Mouse (Mus musculus): ENCODE results near the gene Maz. TPM values are rescaled to one million over a fixed set of nuclear protein-coding genes. Genes with fewer than 3 reads are reported as not detected.

The Maz gene
- polyA plus RNA-seq, 1 experiment: 157 TPM

- TF ChIP-seq CTCF (IDR thresholded peaks at IDR 0.05; ENCODE audit: extremely low read depth, insufficient read depth, low read length) (peak; percentile 49), POLR2A (IDR thresholded peaks at IDR 0.05; ENCODE audit: extremely low read depth, insufficient read depth, low read length) (no peak)
- Histone ChIP-seq H3K27ac (ENCODE audit: insufficient read depth, low read length) (no peak overlapping the region), H3K4me1 (ENCODE audit: control insufficient read depth, insufficient read depth, low read length) (no peaks in the 10 kb centered on the region), H3K4me3 (ENCODE audit: insufficient read depth, low read length) (no peak overlapping the region)
These were observed 40.5 kb downstream of the Maz start for GRCm38 (mm10) chr7:126986319-126986718.

GRCm38 (mm10) chr7:126984667-126985444 lies 42.0 kb downstream of the Maz start:
- Histone ChIP-seq H3K4me3 (ENCODE audit: insufficient read depth, low read length) (no peak overlapping the region), H3K4me1 (ENCODE audit: control insufficient read depth, insufficient read depth, low read length) (no peaks in the 10 kb centered on the region), H3K27ac (ENCODE audit: insufficient read depth, low read length) (no peak overlapping the region)
- TF ChIP-seq POLR2A (IDR thresholded peaks at IDR 0.05; ENCODE audit: extremely low read depth, insufficient read depth, low read length) (no peak), CTCF (IDR thresholded peaks at IDR 0.05; ENCODE audit: extremely low read depth, insufficient read depth, low read length) (no peak)

GRCm38 (mm10) chr7:126983113-126983512 lies 43.7 kb downstream of the Maz start:
- Histone ChIP-seq H3K4me3 (ENCODE audit: insufficient read depth, low read length) (no peak overlapping the region), H3K4me1 (ENCODE audit: control insufficient read depth, insufficient read depth, low read length) (0 out of 2 replicates have a peak, but pooled peaks cover 1% of the 10 kb centered on the region), H3K27ac (ENCODE audit: insufficient read depth, low read length) (no peak overlapping the region)
- TF ChIP-seq CTCF (IDR thresholded peaks at IDR 0.05; ENCODE audit: extremely low read depth, insufficient read depth, low read length) (no peak), POLR2A (IDR thresholded peaks at IDR 0.05; ENCODE audit: extremely low read depth, insufficient read depth, low read length) (no peak)

- no peak overlapping the region for H3K27ac ChIP-seq (ENCODE audit: insufficient read depth, low read length)
- H3K4me1 ChIP-seq (ENCODE audit: control insufficient read depth, insufficient read depth, low read length): peaks cover 5% of the 10 kb centered on the region; the same call in 1 of the 2 replicates
- no peak overlapping the region for H3K4me3 ChIP-seq (ENCODE audit: insufficient read depth, low read length)
- TF ChIP-seq CTCF (IDR thresholded peaks at IDR 0.05; ENCODE audit: extremely low read depth, insufficient read depth, low read length): no peak
- TF ChIP-seq POLR2A (IDR thresholded peaks at IDR 0.05; ENCODE audit: extremely low read depth, insufficient read depth, low read length): no peak
These were observed 44.8 kb downstream of the Maz start for GRCm38 (mm10) chr7:126982054-126982453.

GRCm38 (mm10) chr7:126981601-126982000 lies 45.2 kb downstream of the Maz start:
- Histone ChIP-seq H3K4me1 (ENCODE audit: control insufficient read depth, insufficient read depth, low read length) (peaks cover 6% of the 10 kb centered on the region; the same call in 1 of the 2 replicates), H3K27ac (ENCODE audit: insufficient read depth, low read length) (no peak overlapping the region), H3K4me3 (ENCODE audit: insufficient read depth, low read length) (no peak overlapping the region)
- no peak for TF ChIP-seq CTCF (IDR thresholded peaks at IDR 0.05; ENCODE audit: extremely low read depth, insufficient read depth, low read length)
- TF ChIP-seq POLR2A (IDR thresholded peaks at IDR 0.05; ENCODE audit: extremely low read depth, insufficient read depth, low read length): no peak

- H3K27ac ChIP-seq (ENCODE audit: insufficient read depth, low read length): no peak overlapping the region
- no peak for TF ChIP-seq POLR2A (IDR thresholded peaks at IDR 0.05; ENCODE audit: extremely low read depth, insufficient read depth, low read length)
- no peak for TF ChIP-seq CTCF (IDR thresholded peaks at IDR 0.05; ENCODE audit: extremely low read depth, insufficient read depth, low read length)
- H3K4me3 ChIP-seq (ENCODE audit: insufficient read depth, low read length): no peak overlapping the region
- peaks cover 6% of the 10 kb centered on the region; the same call in 1 of the 2 replicates for H3K4me1 ChIP-seq (ENCODE audit: control insufficient read depth, insufficient read depth, low read length)
These were observed 48.0 kb downstream of the Maz start for GRCm38 (mm10) chr7:126978841-126979240.

- no peak for TF ChIP-seq CTCF (IDR thresholded peaks at IDR 0.05; ENCODE audit: extremely low read depth, insufficient read depth, low read length)
- no peak for TF ChIP-seq POLR2A (IDR thresholded peaks at IDR 0.05; ENCODE audit: extremely low read depth, insufficient read depth, low read length)
- Histone ChIP-seq H3K27ac (ENCODE audit: insufficient read depth, low read length) (0 out of 2 replicates have a peak overlapping the region, but pooled peaks have one; percentile 26), H3K4me1 (ENCODE audit: control insufficient read depth, insufficient read depth, low read length) (peaks cover 6% of the 10 kb centered on the region; the same call in 1 of the 2 replicates), H3K4me3 (ENCODE audit: insufficient read depth, low read length) (peak overlapping the region; percentile 85)
These were observed 49.9 kb downstream of the Maz start for GRCm38 (mm10) chr7:126976878-126977459.

GRCm38 (mm10) chr7:126975950-126976866 lies 50.6 kb downstream of the Maz start, which contains the start of gene Cdiptos:
TSS of gene Cdiptos (minus strand) at chr7:126976098.
- H3K4me1 ChIP-seq (ENCODE audit: control insufficient read depth, insufficient read depth, low read length): peaks cover 6% of the 10 kb centered on the region; the same call in 1 of the 2 replicates
- TF ChIP-seq POLR2A (IDR thresholded peaks at IDR 0.05; ENCODE audit: extremely low read depth, insufficient read depth, low read length): 0 out of 2 replicates have a peak, but pooled peaks have one; percentile 18
- peak; percentile 92 for TF ChIP-seq CTCF (IDR thresholded peaks at IDR 0.05; ENCODE audit: extremely low read depth, insufficient read depth, low read length)
- peak within 1 kb of the TSS; percentile 96 for H3K27ac ChIP-seq (ENCODE audit: insufficient read depth, low read length)
- peak within 1 kb of the TSS; percentile 85 for H3K4me3 ChIP-seq (ENCODE audit: insufficient read depth, low read length)

GRCm38 (mm10) chr7:126975893-126975949 lies 51.1 kb downstream of the Maz start, which contains the start of gene Cdipt:
TSS of gene Cdipt (plus strand) at chr7:126975914.
- peaks cover 6% of the 10 kb centered on the region; the same call in 1 of the 2 replicates for H3K4me1 ChIP-seq (ENCODE audit: control insufficient read depth, insufficient read depth, low read length)
- no peak for TF ChIP-seq CTCF (IDR thresholded peaks at IDR 0.05; ENCODE audit: extremely low read depth, insufficient read depth, low read length)
- TF ChIP-seq POLR2A (IDR thresholded peaks at IDR 0.05; ENCODE audit: extremely low read depth, insufficient read depth, low read length): no peak
- H3K27ac ChIP-seq (ENCODE audit: insufficient read depth, low read length): peak within 1 kb of the TSS; percentile 96
- peak within 1 kb of the TSS; percentile 85 for H3K4me3 ChIP-seq (ENCODE audit: insufficient read depth, low read length)

Measured in cortical plate, adult 2 months (tissue).